Mouse (Mus musculus): ENCODE data around the gene Krcc1. TPM values are rescaled to one million over a fixed set of nuclear protein-coding genes. Genes with fewer than 3 reads are reported as not detected.
"Not testable (repeated sequence)": the region's sequence is repeated elsewhere in the genome, so short reads cannot be mapped to it uniquely, and the experiment has no call there.

Gene Krcc1
- polyA plus RNA-seq, 1 experiment from 2014 or later, result 28.5 TPM

DNA sequence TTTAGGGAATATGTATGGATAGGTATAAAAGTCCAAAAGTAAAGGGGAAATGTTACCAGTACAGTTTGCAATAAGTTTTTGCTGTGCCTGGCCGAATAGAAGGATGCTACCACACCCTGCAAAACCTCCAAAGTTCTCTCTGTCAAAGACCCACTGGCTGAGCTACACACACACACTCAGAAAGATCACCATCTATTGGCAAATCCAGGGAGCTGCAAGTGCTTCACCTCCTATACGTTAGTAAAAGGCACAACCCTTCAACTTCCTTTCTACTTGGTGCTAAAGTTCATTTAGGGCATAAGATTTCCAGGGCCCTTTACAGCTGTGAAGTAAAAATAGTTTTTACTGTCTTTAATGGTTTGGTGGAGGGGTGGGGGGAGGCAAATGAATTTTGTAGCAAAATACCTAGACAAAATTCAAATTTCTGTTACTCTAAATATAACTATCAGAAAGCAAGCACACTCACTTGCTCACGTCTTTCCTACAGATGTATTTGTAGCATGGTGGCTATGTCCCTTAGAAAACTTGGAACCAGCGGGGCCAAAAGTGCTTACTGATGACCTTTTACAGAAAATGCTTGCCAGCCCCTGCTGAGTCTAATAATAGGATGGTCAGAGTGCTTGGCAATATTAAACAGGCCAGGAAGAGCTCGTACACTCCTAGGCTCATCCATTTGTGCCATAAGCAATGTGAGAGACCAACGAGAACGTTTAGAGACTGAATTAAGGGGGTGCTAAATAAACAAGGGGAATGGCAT is 2.4 kb upstream of the Krcc1 start:
- 60% methylated on average over 7 of the region's 7 CpGs for WGBS
- Histone ChIP-seq H3K4me3 (no peak overlapping the region), H3K27ac (replicated peaks) (no peak overlapping the region), H3K4me1 (peaks cover 15% of the 10 kb centered on the region), H3K27me3 (no peaks in the 10 kb centered on the region), H3K36me3 (no peaks in the 10 kb centered on the region), H3K4me2 (replicated peaks) (no peak overlapping the region), H3K9ac (replicated peaks) (no peak overlapping the region), H3K9me3 (no peaks in the 10 kb centered on the region)
- no peak for ATAC-seq (ENCODE audit: low FRiP score, low read depth)

DNA sequence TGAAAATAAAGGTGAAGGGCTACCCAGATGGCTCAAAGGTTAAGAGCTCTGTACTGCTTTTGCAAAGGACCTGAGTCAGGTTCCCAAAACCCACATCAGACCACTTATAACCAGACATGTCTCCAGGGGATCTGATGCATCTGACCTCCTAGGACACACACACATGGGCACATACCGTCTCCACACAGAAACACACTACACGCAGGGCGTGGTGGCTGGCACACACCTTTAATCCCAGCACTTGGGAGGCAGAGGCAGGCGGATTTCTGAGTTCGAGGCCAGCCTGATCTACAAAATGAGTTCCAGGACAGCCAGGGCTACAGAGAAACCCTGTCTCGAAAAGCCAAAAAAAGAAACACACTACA is 1.8 kb upstream of the Krcc1 start:
- not testable (repeated sequence) for H3K4me2 ChIP-seq (replicated peaks); H3K4me3 ChIP-seq; H3K27ac ChIP-seq (replicated peaks); H3K27me3 ChIP-seq; ATAC-seq (ENCODE audit: low FRiP score, low read depth); H3K36me3 ChIP-seq; H3K9ac ChIP-seq (replicated peaks); H3K9me3 ChIP-seq
- 91% methylated on average over 6 of the region's 6 CpGs for WGBS
- H3K4me1 ChIP-seq, result peaks cover 15% of the 10 kb centered on the region

DNA sequence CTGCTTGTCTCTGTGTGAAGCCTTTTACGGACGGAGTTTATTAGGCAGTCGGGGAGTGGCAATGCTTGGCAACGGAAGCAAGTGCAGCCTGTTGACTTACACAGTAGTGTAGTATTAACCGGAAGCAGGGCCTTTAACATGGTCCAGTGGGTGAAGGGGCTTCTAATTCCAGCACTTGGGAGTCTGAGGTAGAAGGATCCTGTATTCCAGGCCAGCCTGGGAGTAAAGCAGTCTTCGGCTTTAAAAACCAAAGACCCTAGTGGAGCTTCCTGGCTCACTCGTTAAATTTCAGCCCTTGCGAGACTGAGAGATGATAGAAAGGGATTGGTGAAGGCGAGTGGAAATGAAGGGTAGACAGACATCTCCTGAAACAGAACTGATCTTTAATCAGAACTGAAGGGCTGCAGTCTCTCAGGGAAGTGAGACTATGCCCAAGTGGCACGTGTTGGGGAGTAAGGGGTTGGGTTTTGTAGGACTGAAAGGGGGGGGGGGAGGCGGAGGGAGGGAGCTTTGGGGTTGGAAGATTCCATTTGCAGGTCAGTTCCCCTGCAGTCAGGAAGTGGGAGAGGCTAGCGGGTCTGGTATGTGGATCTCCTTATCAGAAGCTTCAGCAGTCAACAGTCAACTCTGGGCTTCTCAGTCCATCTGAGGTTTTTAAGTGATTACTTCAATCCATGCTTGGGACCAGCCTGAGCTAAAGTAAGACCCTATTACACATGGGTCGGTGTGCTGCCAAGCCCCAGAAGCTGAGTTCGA is 998 bp upstream of the Krcc1 start:
- peak overlapping the region; percentile 45 for H3K9ac ChIP-seq (replicated peaks)
- no peaks in the 10 kb centered on the region for H3K27me3 ChIP-seq
- no peaks in the 10 kb centered on the region for H3K36me3 ChIP-seq
- peak overlapping the region; percentile 60 for H3K4me2 ChIP-seq (replicated peaks)
- WGBS, result 36% methylated on average over 13 of the region's 14 CpGs
- H3K9me3 ChIP-seq, result no peaks in the 10 kb centered on the region
- peak; percentile 0; the same call in 1 of the 2 replicates for ATAC-seq (ENCODE audit: low FRiP score, low read depth)
- H3K4me1 ChIP-seq, result peaks cover 15% of the 10 kb centered on the region
- peak overlapping the region; percentile 56 for H3K4me3 ChIP-seq
- H3K27ac ChIP-seq (replicated peaks), result peak overlapping the region; percentile 70; the same call in 1 of the 2 replicates

DNA sequence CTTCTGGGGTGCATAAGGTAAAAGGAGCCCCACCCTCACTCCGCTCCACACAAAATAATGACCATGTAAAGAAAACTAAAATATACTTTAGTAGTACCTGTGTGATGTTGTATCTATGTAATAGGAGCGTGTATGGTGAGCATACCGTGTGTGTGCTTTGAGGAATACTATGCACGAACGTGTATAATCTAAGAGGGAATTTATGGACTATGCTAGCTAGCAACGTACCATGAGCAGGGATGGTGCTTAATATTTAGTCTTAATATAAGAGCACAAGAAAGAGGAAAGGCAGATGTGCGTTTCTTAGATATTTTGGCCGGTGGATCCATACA is 454 bp upstream of the Krcc1 start:
- Histone ChIP-seq H3K4me3 (peak overlapping the region; percentile 56), H3K27ac (replicated peaks) (peak overlapping the region; percentile 70), H3K9me3 (no peaks in the 10 kb centered on the region), H3K27me3 (no peaks in the 10 kb centered on the region), H3K36me3 (no peaks in the 10 kb centered on the region), H3K4me1 (peaks cover 15% of the 10 kb centered on the region), H3K4me2 (replicated peaks) (peak overlapping the region; percentile 60), H3K9ac (replicated peaks) (peak overlapping the region; percentile 45)
- WGBS, result 4% methylated on average over 8 of the region's 8 CpGs
- ATAC-seq (ENCODE audit: low FRiP score, low read depth), result peak; percentile 67; the same call in 1 of the 2 replicates

DNA sequence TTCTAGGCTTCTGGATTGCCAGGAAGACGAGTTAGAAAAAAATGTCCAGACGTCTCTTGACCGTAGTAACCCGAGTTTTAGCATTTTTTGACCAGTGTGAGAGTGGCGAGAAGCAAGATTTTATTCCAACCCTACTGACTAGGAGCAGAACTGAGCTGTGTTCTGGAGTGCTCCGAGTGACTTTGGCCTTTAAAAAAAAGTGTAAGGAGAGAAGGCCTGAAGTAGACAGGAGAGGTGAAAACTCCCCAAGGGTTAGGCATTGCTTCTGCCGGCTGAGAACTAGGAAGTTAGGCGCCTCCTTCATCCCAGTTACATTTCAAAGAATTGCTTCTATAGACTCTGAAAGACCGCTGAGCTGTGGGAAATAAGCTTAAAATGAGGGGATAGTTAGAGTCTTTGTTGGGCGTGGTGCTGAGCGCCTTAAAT is 852 bp downstream of the Krcc1 start:
- no peaks in the 10 kb centered on the region for H3K9me3 ChIP-seq
- H3K4me1 ChIP-seq, result peaks cover 15% of the 10 kb centered on the region
- peak overlapping the region; percentile 95 for H3K27ac ChIP-seq (replicated peaks)
- under 1% methylated on average over 11 of the region's 11 CpGs for WGBS
- H3K4me3 ChIP-seq, result peak overlapping the region; percentile 56
- peak overlapping the region; percentile 60 for H3K4me2 ChIP-seq (replicated peaks)
- H3K9ac ChIP-seq (replicated peaks), result peak overlapping the region; percentile 77
- no peaks in the 10 kb centered on the region for H3K27me3 ChIP-seq
- no peaks in the 10 kb centered on the region for H3K36me3 ChIP-seq
- ATAC-seq (ENCODE audit: low FRiP score, low read depth), result no peak

DNA sequence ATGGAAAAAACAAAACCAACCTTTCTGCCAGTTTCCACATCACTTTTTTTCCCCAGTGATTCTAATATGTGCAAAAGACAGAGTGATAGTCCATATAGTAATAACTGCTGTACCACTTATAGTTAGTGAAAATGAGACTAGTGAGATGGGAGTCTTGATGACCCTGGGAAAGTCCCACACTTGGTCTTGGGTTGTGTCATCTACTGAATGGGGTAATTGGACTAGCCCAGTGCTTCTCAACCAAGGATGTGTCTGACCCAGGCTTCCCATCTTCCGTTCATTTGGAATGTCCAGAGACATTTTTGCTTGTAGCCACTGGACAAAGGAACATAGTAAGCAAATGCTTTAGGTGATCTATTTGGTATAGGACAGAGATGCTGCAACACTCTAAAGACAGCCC is 2.2 kb downstream of the Krcc1 start:
- no peak overlapping the region for H3K27ac ChIP-seq (replicated peaks)
- WGBS, result 96% methylated on average over 1 of the region's 1 CpGs
- ATAC-seq (ENCODE audit: low FRiP score, low read depth), result no peak
- no peak overlapping the region for H3K4me2 ChIP-seq (replicated peaks)
- peaks cover 15% of the 10 kb centered on the region for H3K4me1 ChIP-seq
- H3K4me3 ChIP-seq, result no peak overlapping the region
- no peak overlapping the region for H3K9ac ChIP-seq (replicated peaks)
- H3K9me3 ChIP-seq, result no peaks in the 10 kb centered on the region
- no peaks in the 10 kb centered on the region for H3K36me3 ChIP-seq
- no peaks in the 10 kb centered on the region for H3K27me3 ChIP-seq

DNA sequence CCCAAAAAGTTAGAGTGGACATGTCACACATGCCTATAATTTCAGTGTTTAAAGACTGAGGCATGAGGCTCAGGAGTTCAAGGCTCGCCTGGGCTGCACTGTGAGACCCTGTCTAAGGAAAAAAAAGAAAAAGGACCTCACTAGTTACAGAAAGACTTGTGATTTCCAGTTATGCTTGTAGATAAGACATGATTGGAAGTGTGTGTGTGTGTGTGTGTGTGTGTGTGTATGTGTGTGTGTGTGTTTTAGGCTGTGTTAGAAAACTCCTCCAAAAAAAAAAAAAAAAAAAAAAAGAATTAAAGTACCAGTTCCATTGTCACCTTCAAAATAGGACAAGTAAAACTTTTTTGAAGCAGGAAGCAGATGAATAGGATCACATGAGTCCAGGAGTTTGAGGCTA is 3.1 kb downstream of the Krcc1 start:
- Histone ChIP-seq H3K36me3 (no peaks in the 10 kb centered on the region), H3K4me2 (replicated peaks) (no peak overlapping the region), H3K9ac (replicated peaks) (no peak overlapping the region), H3K27ac (replicated peaks) (no peak overlapping the region), H3K9me3 (no peaks in the 10 kb centered on the region), H3K4me3 (no peak overlapping the region), H3K27me3 (no peaks in the 10 kb centered on the region), H3K4me1 (peaks cover 15% of the 10 kb centered on the region)
- WGBS, result 81% methylated on average over 1 of the region's 1 CpGs
- ATAC-seq (ENCODE audit: low FRiP score, low read depth), result no peak

DNA sequence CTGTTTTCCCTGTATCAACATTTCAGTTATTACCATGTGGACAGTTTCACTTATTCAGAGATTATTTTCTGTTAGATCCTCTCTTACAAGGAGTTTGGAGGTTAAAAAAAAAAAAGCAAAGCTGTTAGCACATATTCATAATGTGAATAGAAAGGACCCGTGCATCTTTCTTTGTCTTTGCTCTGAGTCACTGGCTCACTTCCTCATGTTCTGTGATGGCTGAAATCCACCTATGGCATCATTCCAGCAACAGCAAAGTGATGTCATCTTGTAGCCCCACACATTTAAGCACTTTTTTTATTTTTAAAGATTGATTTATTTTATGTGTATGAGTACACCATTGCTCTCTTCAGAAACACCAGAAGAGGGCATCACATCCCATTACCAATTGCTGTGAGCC is 7.9 kb downstream of the Krcc1 start:
- Histone ChIP-seq H3K4me3 (no peak overlapping the region), H3K36me3 (peaks cover 6% of the 10 kb centered on the region), H3K27ac (replicated peaks) (no peak overlapping the region), H3K9me3 (no peaks in the 10 kb centered on the region), H3K27me3 (no peaks in the 10 kb centered on the region), H3K4me2 (replicated peaks) (no peak overlapping the region), H3K4me1 (no peaks in the 10 kb centered on the region), H3K9ac (replicated peaks) (no peak overlapping the region)
- ATAC-seq (ENCODE audit: low FRiP score, low read depth), result no peak
- WGBS, result 85% methylated on average over 1 of the region's 1 CpGs

DNA sequence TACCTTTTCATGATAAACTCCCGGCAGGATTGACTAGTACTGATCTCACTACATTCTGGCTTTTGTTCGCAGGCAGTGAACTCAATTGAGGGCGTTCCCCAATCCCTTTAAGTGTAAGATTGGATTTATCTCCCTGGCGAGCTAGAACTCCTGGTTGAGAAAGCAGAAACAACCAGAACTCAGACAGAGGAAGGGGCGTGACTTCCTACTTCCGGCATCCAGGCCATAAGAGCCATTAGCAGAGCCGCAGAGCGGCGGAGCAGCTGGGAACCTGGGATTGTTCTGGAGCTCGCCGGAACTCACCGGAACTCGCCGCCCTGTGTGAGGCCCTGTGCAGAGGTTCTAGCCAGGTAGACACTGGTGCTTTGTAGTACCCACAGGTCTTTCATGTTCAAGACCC is 22.0 kb downstream of the Krcc1 start:
- Histone ChIP-seq H3K4me1 (no peaks in the 10 kb centered on the region), H3K27me3 (no peaks in the 10 kb centered on the region), H3K36me3 (no peaks in the 10 kb centered on the region), H3K9ac (replicated peaks) (no peak overlapping the region), H3K9me3 (no peaks in the 10 kb centered on the region), H3K27ac (replicated peaks) (no peak overlapping the region), H3K4me2 (replicated peaks) (no peak overlapping the region), H3K4me3 (no peak overlapping the region)
- ATAC-seq (ENCODE audit: low FRiP score, low read depth), result no peak
- WGBS, result 88% methylated on average over 14 of the region's 14 CpGs

DNA sequence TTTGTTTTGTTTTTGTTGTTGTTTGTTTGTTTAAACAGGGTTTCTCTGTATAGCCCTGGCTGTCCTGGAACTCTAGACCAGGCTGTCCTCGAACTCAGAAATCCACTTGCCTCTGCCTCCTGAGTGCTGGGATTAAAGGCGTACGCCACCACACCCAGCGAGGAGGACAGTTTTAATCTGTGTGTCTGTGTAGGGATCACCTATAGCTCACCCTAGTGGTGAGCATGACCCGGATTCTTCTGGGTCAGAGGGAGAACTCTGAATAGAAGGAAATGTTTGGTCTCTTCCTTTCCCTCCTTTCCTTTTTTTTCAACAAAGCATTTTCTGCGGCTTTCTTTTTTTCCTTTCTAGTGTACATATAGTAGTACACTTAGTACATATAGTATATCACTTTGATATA is 23.8 kb downstream of the Krcc1 start:
- no peak overlapping the region for H3K4me2 ChIP-seq (replicated peaks)
- H3K27me3 ChIP-seq, result no peaks in the 10 kb centered on the region
- ATAC-seq (ENCODE audit: low FRiP score, low read depth), result no peak
- H3K36me3 ChIP-seq, result no peaks in the 10 kb centered on the region
- H3K4me3 ChIP-seq, result no peak overlapping the region
- 79% methylated on average over 6 of the region's 6 CpGs for WGBS
- no peaks in the 10 kb centered on the region for H3K9me3 ChIP-seq
- H3K9ac ChIP-seq (replicated peaks), result no peak overlapping the region
- H3K27ac ChIP-seq (replicated peaks), result no peak overlapping the region
- no peaks in the 10 kb centered on the region for H3K4me1 ChIP-seq

DNA sequence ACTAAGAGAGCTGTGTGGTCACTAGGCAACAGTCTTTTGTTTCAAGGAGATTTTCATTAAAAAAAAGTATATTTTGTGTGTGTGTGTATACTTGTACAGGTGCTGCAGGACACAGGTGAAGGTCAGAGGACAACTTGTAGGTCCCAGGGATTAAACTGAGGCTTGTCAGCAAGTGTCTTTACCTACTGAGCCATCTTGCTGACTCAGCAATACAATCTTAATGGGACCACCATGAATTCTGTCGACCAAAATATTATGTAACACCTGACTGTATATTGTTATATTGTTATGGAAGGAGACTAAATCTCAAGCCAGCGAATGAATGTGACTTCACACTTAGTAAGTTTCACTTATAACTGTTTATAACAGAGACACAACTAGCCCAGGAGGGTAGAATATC is 26.6 kb downstream of the Krcc1 start:
- Histone ChIP-seq H3K9ac (replicated peaks) (no peak overlapping the region), H3K4me1 (no peaks in the 10 kb centered on the region), H3K36me3 (no peaks in the 10 kb centered on the region), H3K4me2 (replicated peaks) (no peak overlapping the region), H3K27me3 (no peaks in the 10 kb centered on the region), H3K27ac (replicated peaks) (no peak overlapping the region), H3K9me3 (no peaks in the 10 kb centered on the region), H3K4me3 (no peak overlapping the region)
- ATAC-seq (ENCODE audit: low FRiP score, low read depth), result no peak
- WGBS, result 67% methylated on average over 2 of the region's 2 CpGs

DNA sequence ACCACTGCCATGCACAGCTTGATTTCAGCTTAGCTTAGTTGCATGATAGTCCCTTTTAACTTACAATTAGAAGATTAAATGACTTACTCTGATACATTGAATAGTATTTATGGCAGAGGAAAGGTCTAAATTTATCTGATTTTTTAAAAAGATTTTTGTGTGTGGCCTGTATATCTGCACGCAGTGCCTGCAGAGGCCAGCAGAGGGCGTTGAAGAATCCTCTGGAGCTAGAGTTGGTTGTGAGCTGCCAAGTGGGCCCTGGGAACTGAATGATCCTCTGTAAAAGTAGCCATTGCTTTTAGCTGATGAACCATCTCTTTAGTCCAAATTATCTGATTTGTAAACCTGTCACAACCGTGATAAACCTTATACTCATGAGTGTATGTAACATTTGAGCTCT is 27.3 kb downstream of the Krcc1 start:
- 36% methylated on average over 3 of the region's 3 CpGs for WGBS

More for the DNA sequence above, 27.3 kb downstream of the Krcc1 start:
- Histone ChIP-seq H3K4me2 (replicated peaks) (no peak overlapping the region), H3K27me3 (no peaks in the 10 kb centered on the region), H3K9ac (replicated peaks) (no peak overlapping the region), H3K9me3 (no peaks in the 10 kb centered on the region), H3K27ac (replicated peaks) (no peak overlapping the region), H3K36me3 (no peaks in the 10 kb centered on the region), H3K4me3 (no peak overlapping the region), H3K4me1 (no peaks in the 10 kb centered on the region)
- no peak for ATAC-seq (ENCODE audit: low FRiP score, low read depth)

Measured in midbrain, embryonic 12.5 days (tissue).